ENCODE assay signal across 31 mouse cellular contexts in the genomic region with DNA sequence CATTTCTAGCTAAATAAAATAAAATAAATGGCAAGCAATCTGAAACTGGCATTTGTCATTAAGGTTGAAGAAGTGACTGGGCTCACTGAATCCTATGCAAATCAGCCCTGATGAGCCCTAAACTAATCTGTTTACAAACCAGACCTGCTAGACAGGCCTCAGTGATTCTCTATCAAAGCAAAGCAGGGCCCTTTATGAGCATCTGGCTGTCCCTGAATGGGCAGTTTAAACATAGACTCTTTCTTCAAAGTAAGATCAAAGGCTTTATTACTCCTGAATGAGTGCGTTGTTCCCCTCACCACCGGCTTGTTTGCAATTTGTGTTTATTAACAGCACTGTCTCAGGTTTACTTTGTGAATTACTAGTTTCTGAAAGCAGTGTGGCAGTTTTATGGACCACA.
DNase-seq lines count a peak whose midpoint lies in the region; ATAC-seq lines count a peak whose summit lies in the region.
"Had no signal": no experiment of that assay in that cellular context is flagged by ENCODE, and none has a peak within 500 bp of the region (broad histone marks: within the 10 kb centered on the region; RNA-seq: fewer than 3 reads in every experiment).

No protein-coding gene starts in this region.

- H3K4me1 ChIP-seq in forebrain, embryonic 14.5 days (ENCODE audit: control insufficient read depth, insufficient read depth, low read length) = no peaks in the 10 kb centered on the region
- H3K4me1 ChIP-seq in forebrain, embryonic 16.5 days (replicated peaks; ENCODE audit: control insufficient read depth, insufficient read depth, low read length) = peaks cover 5% of the 10 kb centered on the region
- H3K4me1 ChIP-seq in hindbrain, embryonic 12.5 days = peaks cover 9% of the 10 kb centered on the region
- H3K4me1 ChIP-seq in hindbrain, embryonic 11.5 days (replicated peaks; ENCODE audit: control insufficient read depth, insufficient read depth, low read length) = no peaks in the 10 kb centered on the region
- H3K4me1 ChIP-seq in liver, embryonic 11.5 days (replicated peaks; ENCODE audit: control insufficient read depth, insufficient read depth, low read length) = no peaks in the 10 kb centered on the region
- H3K4me1 ChIP-seq: embryonic facial prominence, embryonic 13.5 days had no signal

- no peaks in the 10 kb centered on the region for H3K36me3 ChIP-seq in forebrain, embryonic 14.5 days (ENCODE audit: control insufficient read depth, insufficient read depth, low read length)
- H3K36me3 ChIP-seq in forebrain, embryonic 16.5 days (ENCODE audit: control insufficient read depth, insufficient read depth) = peaks cover 3% of the 10 kb centered on the region; the same call in 1 of the 2 replicates
- H3K36me3 ChIP-seq in hindbrain, embryonic 12.5 days = peaks cover 5% of the 10 kb centered on the region; the same call in 1 of the 2 replicates
- no peaks in the 10 kb centered on the region for H3K36me3 ChIP-seq in hindbrain, embryonic 11.5 days (ENCODE audit: control insufficient read depth, insufficient read depth, low read length)
- no peaks in the 10 kb centered on the region; the same call in 1 of the 2 replicates for H3K36me3 ChIP-seq in liver, embryonic 11.5 days (ENCODE audit: control insufficient read depth, insufficient read depth, low read length)

- no peak overlapping the region for H3K27ac ChIP-seq in forebrain, embryonic 14.5 days (ENCODE audit: low read depth, low read length)
- H3K27ac ChIP-seq in forebrain, embryonic 16.5 days (ENCODE audit: low read length) = no peak overlapping the region
- H3K27ac ChIP-seq in hindbrain, embryonic 12.5 days = 0 out of 2 replicates have a peak overlapping the region, but pooled peaks have one; percentile 7
- H3K27ac ChIP-seq in hindbrain, embryonic 11.5 days (ENCODE audit: low read depth, low read length) = no peak overlapping the region
- no peak overlapping the region for H3K27ac ChIP-seq in liver, embryonic 11.5 days (ENCODE audit: low read depth, low read length)
- H3K27ac ChIP-seq: embryonic facial prominence, embryonic 10.5 days; embryonic facial prominence, embryonic 13.5 days; forebrain, embryonic 13.5 days; gastrocnemius, adult 2 months; heart, embryonic 15.5 days had no signal

- H3K9ac ChIP-seq in forebrain, embryonic 14.5 days (ENCODE audit: low read length) = no peak overlapping the region
- H3K9ac ChIP-seq in forebrain, embryonic 16.5 days (replicated peaks; ENCODE audit: low read depth, low read length) = no peak overlapping the region
- H3K9ac ChIP-seq in hindbrain, embryonic 12.5 days = no peak overlapping the region
- no peak overlapping the region for H3K9ac ChIP-seq in hindbrain, embryonic 11.5 days (ENCODE audit: low read depth, low read length)
- no peak overlapping the region for H3K9ac ChIP-seq in liver, embryonic 11.5 days (ENCODE audit: low read depth, low read length)
- H3K9ac ChIP-seq: embryonic facial prominence, embryonic 13.5 days; forebrain, embryonic 13.5 days; heart, embryonic 12.5 days; heart, embryonic 15.5 days; hindbrain, embryonic 13.5 days had no signal

- no peak overlapping the region for H3K4me2 ChIP-seq in forebrain, embryonic 14.5 days (ENCODE audit: low read length)
- H3K4me2 ChIP-seq in forebrain, embryonic 16.5 days (ENCODE audit: low read length) = no peak overlapping the region
- H3K4me2 ChIP-seq in hindbrain, embryonic 12.5 days (replicated peaks) = no peak overlapping the region
- H3K4me2 ChIP-seq in hindbrain, embryonic 11.5 days (replicated peaks; ENCODE audit: low read depth, low read length) = no peak overlapping the region
- H3K4me2 ChIP-seq in liver, embryonic 11.5 days = no peak overlapping the region
- H3K4me2 ChIP-seq: embryonic facial prominence, embryonic 13.5 days; forebrain, embryonic 13.5 days; heart, embryonic 12.5 days; heart, embryonic 15.5 days; hindbrain, embryonic 13.5 days had no signal

- H3K27me3 ChIP-seq in forebrain, embryonic 14.5 days (replicated peaks; ENCODE audit: control insufficient read depth, insufficient read depth, low read length) = no peaks in the 10 kb centered on the region
- H3K27me3 ChIP-seq in forebrain, embryonic 16.5 days (replicated peaks; ENCODE audit: control insufficient read depth, insufficient read depth, low read length) = no peaks in the 10 kb centered on the region
- H3K27me3 ChIP-seq in hindbrain, embryonic 12.5 days = no peaks in the 10 kb centered on the region
- H3K27me3 ChIP-seq in hindbrain, embryonic 11.5 days (ENCODE audit: control insufficient read depth, insufficient read depth, low read length) = no peaks in the 10 kb centered on the region
- H3K27me3 ChIP-seq in liver, embryonic 11.5 days (replicated peaks; ENCODE audit: control insufficient read depth, insufficient read depth, low read length) = no peaks in the 10 kb centered on the region
- H3K27me3 ChIP-seq: embryonic facial prominence, embryonic 13.5 days; forebrain, embryonic 13.5 days; heart, embryonic 12.5 days; heart, embryonic 15.5 days; hindbrain, embryonic 13.5 days had no signal

- no peak for ATAC-seq in forebrain, embryonic 14.5 days
- ATAC-seq in forebrain, embryonic 16.5 days = no peak
- no peak for ATAC-seq in hindbrain, embryonic 12.5 days (ENCODE audit: low FRiP score)
- no peak for ATAC-seq in hindbrain, embryonic 11.5 days (ENCODE audit: low FRiP score)
- no peak for ATAC-seq in liver, embryonic 11.5 days (replicated peaks; ENCODE audit: low FRiP score)
- ATAC-seq: activated CD4-positive, CD25-positive, alpha-beta regulatory T cell, adult 4 months; forebrain, embryonic 13.5 days; hindbrain, embryonic 16.5 days; inflammation-experienced regulatory T-cells, adult 6 months; intestine, embryonic 16.5 days had no signal

- peak; percentile 35 for DNase-seq in forebrain, embryonic 14.5 days (ENCODE audit: low spot score)
- DNase-seq in hindbrain, embryonic 11.5 days (ENCODE audit: low spot score) = no peak
- peak; percentile 52 for DNase-seq in forelimb bud, embryonic 11.5 days (ENCODE audit: low read depth, low spot score)
- peak; percentile 12 for DNase-seq in mesoderm, embryonic 11.5 days (ENCODE audit: low read depth, low spot score)
- no peak for DNase-seq in liver, embryonic 11.5 days (ENCODE audit: low spot score)
- DNase-seq in right cerebral cortex, postnatal 4 days = no peak
- DNase-seq: adrenal gland, postnatal 10 days; adrenal gland, postnatal 36 days; cerebellum, adult 11 months; cerebellum, adult 2 months; cerebellum, adult 9-11 months; cerebellum, postnatal 25 days; gastrocnemius, adult 2 months; gastrocnemius, postnatal 14 days; heart, adult 18-20 months; heart, postnatal 14 days; heart, postnatal 4 days; kidney, adult 2 months had no signal

- H3K4me3 ChIP-seq in forebrain, embryonic 14.5 days (ENCODE audit: low read depth, low read length) = no peak overlapping the region
- no peak overlapping the region for H3K4me3 ChIP-seq in forebrain, embryonic 16.5 days (replicated peaks; ENCODE audit: low read length)
- H3K4me3 ChIP-seq in hindbrain, embryonic 12.5 days = no peak overlapping the region
- H3K4me3 ChIP-seq in hindbrain, embryonic 11.5 days (ENCODE audit: low read depth, low read length) = no peak overlapping the region
- H3K4me3 ChIP-seq in liver, embryonic 11.5 days (ENCODE audit: low read depth, low read length) = no peak overlapping the region
- H3K4me3 ChIP-seq: embryonic facial prominence, embryonic 10.5 days; embryonic facial prominence, embryonic 13.5 days; erythroblast, embryonic 14.5 days; forebrain, embryonic 13.5 days; gastrocnemius, adult 2 months; heart, embryonic 12.5 days; heart, embryonic 15.5 days; hindbrain, embryonic 13.5 days had no signal

- 0 out of 2 replicates have a peak, but pooled peaks cover 5% of the 10 kb centered on the region for H3K9me3 ChIP-seq in forebrain, embryonic 14.5 days (replicated peaks; ENCODE audit: control insufficient read depth, low read length)
- peaks cover 5% of the 10 kb centered on the region for H3K9me3 ChIP-seq in forebrain, embryonic 16.5 days (ENCODE audit: control insufficient read depth, low read length)
- peaks cover 6% of the 10 kb centered on the region; the same call in 1 of the 2 replicates for H3K9me3 ChIP-seq in hindbrain, embryonic 12.5 days (replicated peaks)
- no peaks in the 10 kb centered on the region for H3K9me3 ChIP-seq in hindbrain, embryonic 11.5 days (ENCODE audit: control insufficient read depth, low read length)
- H3K9me3 ChIP-seq in liver, embryonic 11.5 days (ENCODE audit: control insufficient read depth, low read length) = no peaks in the 10 kb centered on the region

- 4% methylated on average over 2 of the region's 2 CpGs for WGBS in forebrain, embryonic 14.5 days
- WGBS in forebrain, embryonic 16.5 days = 4% methylated on average over 2 of the region's 2 CpGs
- 37% methylated on average over 2 of the region's 2 CpGs for WGBS in hindbrain, embryonic 12.5 days
- 51% methylated on average over 2 of the region's 2 CpGs for WGBS in hindbrain, embryonic 11.5 days
- WGBS in liver, embryonic 11.5 days = 57% methylated on average over 2 of the region's 2 CpGs

Comparison
In these comparisons a context has a peak if more than half of its experiments do, and no peak if none do; other contexts are left out.
1. DNase-seq: peak in forebrain, embryonic 14.5 days (single experiment), forelimb bud, embryonic 11.5 days (single experiment) and mesoderm, embryonic 11.5 days (single experiment); none in hindbrain, embryonic 11.5 days (single experiment), liver, embryonic 11.5 days (single experiment) and right cerebral cortex, postnatal 4 days (single experiment).